Mouse (Mus musculus) spleen, adult 12 weeks (tissue): Measurements from ENCODE around the gene Irx6.

Experiments
- DNase-seq: peaks from one replicate; pipeline ENCODE4 v3.0.0; 2022; ENCODE audit warnings: low spot score

Gene Irx6

GRCm38 (mm10) chr8:92721936-92722321 is 47.8 kb downstream of the Irx6 start:
- no peak for DNase-seq

- no peak for DNase-seq
Measured at GRCm38 (mm10) chr8:92723320-92723719, 49.2 kb downstream of the Irx6 start.

- no peak for DNase-seq
Measured at GRCm38 (mm10) chr8:92723947-92724346, 49.9 kb downstream of the Irx6 start.

DNA sequence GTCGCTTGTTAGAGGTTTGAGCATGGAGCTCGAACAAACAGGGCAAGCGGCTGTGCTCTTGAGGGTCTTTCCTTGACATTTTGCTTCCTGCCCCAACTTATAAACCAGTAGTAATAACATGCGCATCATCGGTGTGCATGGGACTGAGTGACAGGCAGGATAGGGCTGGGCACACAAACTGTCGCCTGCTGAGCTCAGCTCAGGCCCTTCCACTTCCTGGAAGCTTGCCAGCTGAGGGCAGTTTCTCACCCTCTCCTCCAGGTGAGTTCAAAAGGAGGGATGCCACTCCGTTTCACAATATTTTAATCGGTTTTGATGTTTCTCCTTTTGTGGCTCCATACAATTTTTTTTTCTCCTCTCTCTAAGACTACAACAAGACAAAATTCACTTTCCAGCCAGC is 50.3 kb downstream of the Irx6 start:
- DNase-seq, result no peak
